Mouse (Mus musculus): Measurements from ENCODE around the gene Acsl1.

DNA sequence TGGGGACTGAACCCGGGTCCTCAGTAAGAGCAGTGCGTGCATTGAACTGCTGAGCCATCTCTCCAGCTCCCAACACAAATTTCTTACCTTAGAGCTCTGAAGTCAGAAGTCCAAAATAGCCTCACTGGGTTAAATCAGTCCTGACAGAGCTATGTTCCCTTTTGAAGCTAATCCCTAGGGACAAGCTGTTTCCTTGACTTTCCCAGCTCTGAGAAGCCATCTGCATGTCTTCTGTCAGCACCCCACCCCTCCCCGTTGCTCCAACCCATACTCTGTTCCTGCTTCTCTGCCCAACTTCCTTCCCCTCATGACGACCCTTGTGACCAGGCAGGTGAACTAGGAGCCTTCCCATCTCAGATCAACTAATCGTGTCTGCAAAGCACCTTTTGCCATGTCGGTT lies 49.3 kb upstream of the Acsl1 start:
- no peak for TF ChIP-seq CTCF (IDR thresholded peaks at IDR 0.05; ENCODE audit: low read depth, low read length)
- TF ChIP-seq POLR2A (IDR thresholded peaks at IDR 0.05; ENCODE audit: borderline replicate concordance, low read depth, low read length): no peak

Measured in bone marrow macrophage, adult 2 months (primary cell).